Mouse (Mus musculus) inflammation-experienced regulatory T-cells, adult 16 weeks (primary cell): ENCODE measurements around the gene Kifc1. TPM values are rescaled to one million over a fixed set of nuclear protein-coding genes. Genes with fewer than 3 reads are reported as not detected.

ENCODE experiments used
- polyA plus RNA-seq: library from polyadenylated mRNA; unstranded; fragments of 100-300 nt; shearing (Covaris generic); gene quantifications from one replicate; pipeline ENCODE4 v1.2.1, GENCODE M21; 2017

Kifc1 gene
- 3.7 TPM for polyA plus RNA-seq

GRCm38 (mm10) chr17:33890533-33891059 is at the start of gene Kifc1:
Gene Kifc1, minus strand, starts transcription at chr17:33890661.

GRCm38 (mm10) chr17:33929371-33930279 is 39.2 kb upstream of the Kifc1 start, which contains the start of gene Rgl2:
Gene Rgl2, plus strand, starts transcription at chr17:33929543.

GRCm38 (mm10) chr17:33915671-33916250 is 25.3 kb upstream of the Kifc1 start, which contains the start of the genes Tapbp and Zbtb22:
Gene Tapbp, plus strand, starts transcription at chr17:33915899.
Gene Zbtb22, plus strand, starts transcription at chr17:33915904.

GRCm38 (mm10) chr17:33909077-33909868 is 18.8 kb upstream of the Kifc1 start, which contains the start of gene Daxx:
Gene Daxx, plus strand, starts transcription at chr17:33909414.

GRCm38 (mm10) chr17:33904835-33905234 is 14.4 kb upstream of the Kifc1 start, which contains the start of gene Platr17:
Gene Platr17, plus strand, starts transcription at chr17:33905135.

GRCm38 (mm10) chr17:33873537-33873936 is 16.9 kb downstream of the Kifc1 start, which contains the start of gene Gm7029:
Gene Gm7029, plus strand, starts transcription at chr17:33873837.

GRCm38 (mm10) chr17:33842966-33843795 is 47.3 kb downstream of the Kifc1 start, which contains the start of gene Cd320:
Gene Cd320, plus strand, starts transcription at chr17:33843091.

Other genes with a start within 250 kb of the Kifc1 start
- 424 TPM for gene Hnrnpm, start 203.8 kb downstream of the Kifc1 start, polyA plus RNA-seq
- gene March2, start 172.0 kb downstream of the Kifc1 start, polyA plus RNA-seq, result 68.9 TPM
- 317 TPM for gene Rab11b, start 130.1 kb downstream of the Kifc1 start, polyA plus RNA-seq
- 6.5 TPM for gene Angptl4, start 108.8 kb downstream of the Kifc1 start, polyA plus RNA-seq
- 4.7 TPM for gene Kank3, start 80.1 kb downstream of the Kifc1 start, polyA plus RNA-seq
- 865 TPM for gene Rps28, start 66.1 kb downstream of the Kifc1 start, polyA plus RNA-seq
- 364 TPM for gene Ndufa7, start 66.1 kb downstream of the Kifc1 start, polyA plus RNA-seq
- 35.5 TPM for gene Cd320, start 47.6 kb downstream of the Kifc1 start, polyA plus RNA-seq
- gene Gm7029, start 16.8 kb downstream of the Kifc1 start, polyA plus RNA-seq, result not detected
- gene Platr17, start 14.5 kb upstream of the Kifc1 start, polyA plus RNA-seq, result 3.8 TPM
- gene Daxx, start 18.8 kb upstream of the Kifc1 start, polyA plus RNA-seq, result 134 TPM
- 751 TPM for gene Tapbp, start 25.2 kb upstream of the Kifc1 start, polyA plus RNA-seq
- 22.8 TPM for gene Zbtb22, start 25.2 kb upstream of the Kifc1 start, polyA plus RNA-seq
- gene Rgl2, start 38.9 kb upstream of the Kifc1 start, polyA plus RNA-seq, result 165 TPM
- gene Pfdn6, start 49.7 kb upstream of the Kifc1 start, polyA plus RNA-seq, result 132 TPM
- gene Wdr46, start 50.0 kb upstream of the Kifc1 start, polyA plus RNA-seq, result 64.9 TPM
- gene B3galt4, start 60.8 kb upstream of the Kifc1 start, polyA plus RNA-seq, result 34.8 TPM
- 96.8 TPM for gene Vps52, start 65.2 kb upstream of the Kifc1 start, polyA plus RNA-seq
- 2,339 TPM for gene Rps18, start 65.3 kb upstream of the Kifc1 start, polyA plus RNA-seq
- 13,592 TPM for gene H2-K1, start 109.7 kb upstream of the Kifc1 start, polyA plus RNA-seq
- gene Ring1, start 134.0 kb upstream of the Kifc1 start, polyA plus RNA-seq, result 24.7 TPM
- 47.8 TPM for gene H2-Ke6, start 137.4 kb upstream of the Kifc1 start, polyA plus RNA-seq
- gene Slc39a7, start 141.0 kb upstream of the Kifc1 start, polyA plus RNA-seq, result 165 TPM
- 25.2 TPM for gene Rxrb, start 141.2 kb upstream of the Kifc1 start, polyA plus RNA-seq
- gene Col11a2, start 148.8 kb upstream of the Kifc1 start, polyA plus RNA-seq, result 3.0 TPM
- 41.7 TPM for gene H2-Oa, start 201.7 kb upstream of the Kifc1 start, polyA plus RNA-seq
- gene H2-DMa, start 228.9 kb upstream of the Kifc1 start, polyA plus RNA-seq, result 118 TPM
- 172 TPM for gene Brd2, start 232.0 kb upstream of the Kifc1 start, polyA plus RNA-seq